Comparison of ENCODE assay signal across 8 mouse cellular contexts in genomic region chr17:31377961-31378360, GRCm38 (mm10). TPM values are rescaled to one million over a fixed set of nuclear protein-coding genes. Genes with fewer than 3 reads are reported as not detected.
DNase-seq lines count a peak whose midpoint lies in the region; ATAC-seq lines count a peak whose summit lies in the region.

No protein-coding gene starts in this region.

- H3K4me3 ChIP-seq in embryonic facial prominence, embryonic 10.5 days = peak overlapping the region; percentile 17; the same call in 1 of the 2 replicates
- no peak overlapping the region for H3K4me3 ChIP-seq in kidney, embryonic 15.5 days (replicated peaks)
- no peak overlapping the region for H3K4me3 ChIP-seq in limb, embryonic 15.5 days
- H3K4me3 ChIP-seq in neural tube, embryonic 13.5 days = no peak overlapping the region

- ATAC-seq in kidney, embryonic 15.5 days (replicated peaks; ENCODE audit: low FRiP score) = no peak
- no peak for ATAC-seq in limb, embryonic 15.5 days (ENCODE audit: insufficient number of reproducible peaks, low FRiP score, low TSS enrichment, low read depth)
- no peak for ATAC-seq in neural tube, embryonic 13.5 days (ENCODE audit: low read depth)

- no peaks in the 10 kb centered on the region for H3K36me3 ChIP-seq in embryonic facial prominence, embryonic 10.5 days (replicated peaks)
- no peaks in the 10 kb centered on the region for H3K36me3 ChIP-seq in kidney, embryonic 15.5 days
- H3K36me3 ChIP-seq in limb, embryonic 15.5 days = no peaks in the 10 kb centered on the region
- no peaks in the 10 kb centered on the region for H3K36me3 ChIP-seq in neural tube, embryonic 13.5 days

- H3K9ac ChIP-seq in kidney, embryonic 15.5 days = no peak overlapping the region
- no peak overlapping the region for H3K9ac ChIP-seq in limb, embryonic 15.5 days
- 0 out of 2 replicates have a peak overlapping the region, but pooled peaks have one; percentile 22 for H3K9ac ChIP-seq in neural tube, embryonic 13.5 days

- DNase-seq in B cell, adult 2 months = peak; percentile 71 to 76
- DNase-seq in adrenal gland, postnatal 10 days = peak; percentile 75
- DNase-seq in embryonic facial prominence, embryonic 10.5 days (ENCODE audit: low spot score) = peak; percentile 74
- DNase-seq in heart, adult 8-10 months (ENCODE audit: low spot score) = peak; percentile 67
- peak; percentile 65 for DNase-seq in thymus, postnatal 0 days (ENCODE audit: low spot score)

- H3K4me2 ChIP-seq in kidney, embryonic 15.5 days = peak overlapping the region; percentile 39
- 0 out of 2 replicates have a peak overlapping the region, but pooled peaks have one; percentile 7 for H3K4me2 ChIP-seq in limb, embryonic 15.5 days
- peak overlapping the region; percentile 31 for H3K4me2 ChIP-seq in neural tube, embryonic 13.5 days

- H3K4me1 ChIP-seq in embryonic facial prominence, embryonic 10.5 days = peaks cover 6% of the 10 kb centered on the region; the same call in 1 of the 2 replicates
- H3K4me1 ChIP-seq in kidney, embryonic 15.5 days = peaks cover 15% of the 10 kb centered on the region
- peaks cover 4% of the 10 kb centered on the region; the same call in 1 of the 2 replicates for H3K4me1 ChIP-seq in limb, embryonic 15.5 days
- peaks cover 6% of the 10 kb centered on the region for H3K4me1 ChIP-seq in neural tube, embryonic 13.5 days (replicated peaks)

- H3K27ac ChIP-seq in embryonic facial prominence, embryonic 10.5 days (replicated peaks) = peak overlapping the region; percentile 55; the same call in 1 of the 2 replicates
- H3K27ac ChIP-seq in kidney, embryonic 15.5 days = no peak overlapping the region
- H3K27ac ChIP-seq in limb, embryonic 15.5 days = no peak overlapping the region
- H3K27ac ChIP-seq in neural tube, embryonic 13.5 days (replicated peaks) = no peak overlapping the region

- WGBS in embryonic facial prominence, embryonic 10.5 days = 14% methylated on average over 7 of the region's 7 CpGs
- WGBS in kidney, embryonic 15.5 days = 11% methylated on average over 7 of the region's 7 CpGs
- WGBS in limb, embryonic 15.5 days = 10% methylated on average over 7 of the region's 7 CpGs
- WGBS in neural tube, embryonic 13.5 days = 9% methylated on average over 7 of the region's 7 CpGs

- H3K27me3 ChIP-seq in embryonic facial prominence, embryonic 10.5 days (replicated peaks; ENCODE audit: low read depth, poor library complexity, severe bottlenecking) = no peaks in the 10 kb centered on the region
- peaks cover 26% of the 10 kb centered on the region for H3K27me3 ChIP-seq in kidney, embryonic 15.5 days
- no peaks in the 10 kb centered on the region for H3K27me3 ChIP-seq in limb, embryonic 15.5 days
- H3K27me3 ChIP-seq in neural tube, embryonic 13.5 days = no peaks in the 10 kb centered on the region

- H3K9me3 ChIP-seq in embryonic facial prominence, embryonic 10.5 days = no peaks in the 10 kb centered on the region
- H3K9me3 ChIP-seq in kidney, embryonic 15.5 days (replicated peaks) = no peaks in the 10 kb centered on the region
- H3K9me3 ChIP-seq in limb, embryonic 15.5 days = no peaks in the 10 kb centered on the region
- H3K9me3 ChIP-seq in neural tube, embryonic 13.5 days = no peaks in the 10 kb centered on the region

RNA-seq across cellular contexts. Expression of gene Pde9a, which starts 8.0 kb away (rescaled TPM):
- 10 to 100 TPM in 1 of 2 experiments, 1 to 10 TPM in 1; 7.9 to 12.7 TPM for total RNA-seq in adrenal gland, postnatal 10 days (2021)
- polyA plus RNA-seq in embryonic facial prominence, embryonic 10.5 days (2016; fragmentation: Nextera tagmentation; extraction: Ambion mirVana) = 16.9 and 18.9 TPM in 2 replicates
- 1 to 10 TPM; 3.1 to 5.5 (median 4.2) TPM for total RNA-seq in heart, adult 8-10 months (2022)
- polyA plus RNA-seq in kidney, embryonic 15.5 days (2015; fragmentation: Nextera tagmentation; extraction: Ambion mirVana) = 27.6 and 34.9 TPM in 2 replicates
- 23.4 and 23.9 TPM in 2 replicates for polyA plus RNA-seq in limb, embryonic 15.5 days (2015; fragmentation: Nextera tagmentation; extraction: Ambion mirVana)
- polyA plus RNA-seq in neural tube, embryonic 13.5 days (2015; fragmentation: Nextera tagmentation; extraction: Ambion mirVana) = 34.7 and 35.1 TPM in 2 replicates
- 1.4 and 1.6 TPM in 2 replicates for polyA plus RNA-seq in thymus, postnatal 0 days (2015; fragmentation: Nextera tagmentation; extraction: Ambion mirVana)
